Mouse (Mus musculus) B cell, adult 2 months (primary cell): Measurements from ENCODE around the gene Necap2.

Experiments
- DNase-seq, 2 experiments: peaks; one replicate each; pipeline ENCODE4 v3.0.0; 2022

The Necap2 gene

GRCm38 (mm10) chr4:141073661-141074060, 4.5 kb downstream of the Necap2 start:
- no peak for DNase-seq

- DNase-seq, result no peak
These were observed 5.7 kb downstream of the Necap2 start for GRCm38 (mm10) chr4:141072502-141072901.

GRCm38 (mm10) chr4:141069731-141070130, 8.4 kb downstream of the Necap2 start:
- peak; percentile 71 to 72 for DNase-seq

- no peak for DNase-seq
These were observed 9.5 kb downstream of the Necap2 start for GRCm38 (mm10) chr4:141068655-141069054.

- no peak for DNase-seq
These were observed 10.6 kb downstream of the Necap2 start for GRCm38 (mm10) chr4:141067516-141068046.

GRCm38 (mm10) chr4:141066709-141067515, 11.2 kb downstream of the Necap2 start:
- DNase-seq, result no peak

- DNase-seq, result peak; percentile 87 to 88
These were observed 13.0 kb downstream of the Necap2 start for GRCm38 (mm10) chr4:141065123-141065522.

- DNase-seq, result no peak
These were observed 14.0 kb downstream of the Necap2 start for GRCm38 (mm10) chr4:141064104-141064659.

GRCm38 (mm10) chr4:141060426-141061301, 17.5 kb downstream of the Necap2 start, which contains the start of gene Crocc:
Crocc (minus strand) TSS chr4:141060550.
- peak; percentile 100 for DNase-seq

- no peak for DNase-seq
These were observed 18.3 kb downstream of the Necap2 start for GRCm38 (mm10) chr4:141059616-141060425.

- DNase-seq, result no peak
These were observed 19.3 kb downstream of the Necap2 start for GRCm38 (mm10) chr4:141058835-141059234.

GRCm38 (mm10) chr4:141056970-141057369, 21.2 kb downstream of the Necap2 start:
- DNase-seq, result no peak

- no peak for DNase-seq
These were observed 24.5 kb downstream of the Necap2 start for GRCm38 (mm10) chr4:141053568-141054161.

- no peak for DNase-seq
These were observed 25.0 kb downstream of the Necap2 start for GRCm38 (mm10) chr4:141053138-141053537.

GRCm38 (mm10) chr4:141052442-141052841, 25.7 kb downstream of the Necap2 start:
- DNase-seq, result no peak

- DNase-seq, result no peak
These were observed 28.7 kb downstream of the Necap2 start for GRCm38 (mm10) chr4:141049476-141049835.

- no peak for DNase-seq
These were observed 29.2 kb downstream of the Necap2 start for GRCm38 (mm10) chr4:141048810-141049475.

GRCm38 (mm10) chr4:141044816-141045215, 33.3 kb downstream of the Necap2 start:
- peak; percentile 76 to 78 for DNase-seq

GRCm38 (mm10) chr4:141041117-141041516, 37.0 kb downstream of the Necap2 start:
- no peak for DNase-seq

- no peak for DNase-seq
These were observed 44.3 kb downstream of the Necap2 start for GRCm38 (mm10) chr4:141033606-141034549.
